Mouse (Mus musculus) CH12.LX (cell line): ENCODE results near the gene Ccdc6. TPM values are rescaled to one million over a fixed set of nuclear protein-coding genes. Genes with fewer than 3 reads are reported as not detected.
A peak's percentile ranks its signal among the peaks of the same experiment; 100 is the strongest.

Experiments
- DNase-seq: peaks from one replicate; pipeline ENCODE4 v3.0.0-alpha.2; 2013; ENCODE audit errors: extremely low read depth
- H3K27ac ChIP-seq: 2 replicates; pipeline ENCODE4 v1.5.1; 2012; ENCODE audit warnings: low read depth, mild to moderate bottlenecking, control low read depth, moderate library complexity; ENCODE audit not compliant: insufficient read depth
- H3K27me3 ChIP-seq: replicated peaks from 2 replicates; pipeline ENCODE3; 2012; ENCODE audit warnings: inconsistent platforms
- H3K36me3 ChIP-seq, 2 experiments: replicated peaks in 1 of 2; 2 replicates each; pipeline versions ENCODE3 to v1.6.1; 2012; ENCODE audit warnings: inconsistent platforms in 1 of 2, low read length in 1 of 2, mild to moderate bottlenecking in 1 of 2, mixed read lengths in 1 of 2, moderate library complexity in 1 of 2; ENCODE audit not compliant: control insufficient read depth in 1 of 2, insufficient read depth in 1 of 2
- H3K4me1 ChIP-seq, 2 experiments: 2 replicates each; pipeline ENCODE4 v1.6.1; 2012; ENCODE audit warnings: inconsistent platforms in 1 of 2, moderate library complexity in 1 of 2; ENCODE audit not compliant: insufficient read depth in 2 of 2, control insufficient read depth in 1 of 2
- H3K4me2 ChIP-seq: 2 replicates; pipeline ENCODE4 v1.6.1; 2012; ENCODE audit warnings: low read depth, mild to moderate bottlenecking, control low read depth; ENCODE audit not compliant: poor library complexity, insufficient read depth, severe bottlenecking
- H3K4me3 ChIP-seq, 3 experiments: fragments of 150-350 bp in 1 of 3; sonication (generic) in 1 of 3; replicated peaks in 1 of 3; 2 replicates each; pipeline versions ENCODE3 to v1.5.1; 2011 to 2012; ENCODE audit warnings: low read depth in 2 of 3, low read length in 2 of 3, mild to moderate bottlenecking in 2 of 3, moderate library complexity in 2 of 3, control low read depth in 1 of 3, improper control_type of control experiment in 1 of 3, inconsistent platforms in 1 of 3, mixed read lengths in 1 of 3; ENCODE audit not compliant: poor library complexity in 1 of 3
- H3K79me2 ChIP-seq: replicated peaks from 2 replicates; pipeline ENCODE4 v1.6.1; 2012; ENCODE audit warnings: mild to moderate bottlenecking, moderate library complexity; ENCODE audit not compliant: control insufficient read depth, poor library complexity, insufficient read depth, severe bottlenecking; ENCODE audit errors: extremely low read depth
- H3K9ac ChIP-seq: 2 replicates; pipeline ENCODE4 v1.6.1; 2012; ENCODE audit warnings: low read depth, mild to moderate bottlenecking, control low read depth, moderate library complexity; ENCODE audit not compliant: insufficient read depth
- H3K9me3 ChIP-seq: replicated peaks from 2 replicates; pipeline ENCODE3; 2012; ENCODE audit warnings: low read length, inconsistent platforms, mixed read lengths
- CHD2 ChIP-seq: IDR thresholded peaks from 2 replicates; pipeline ENCODE4 v1.6.1; 2011; ENCODE audit warnings: low read length, improper control_type of control experiment
- CTCF ChIP-seq, 2 experiments: IDR thresholded peaks in 1 of 2; conservative IDR thresholded peaks in 1 of 2; 2 replicates each; pipeline ENCODE4 v1.5.1; 2011 to 2012; ENCODE audit warnings: low read depth in 2 of 2, low read length in 2 of 2, improper control_type of control experiment in 1 of 2, inconsistent platforms in 1 of 2, mild to moderate bottlenecking in 1 of 2, moderate library complexity in 1 of 2
- EP300 ChIP-seq: IDR thresholded peaks from 2 replicates; pipeline ENCODE4 v1.6.1; 2011; ENCODE audit warnings: low read length, improper control_type of control experiment
- ETS1 ChIP-seq: conservative IDR thresholded peaks from 2 replicates; pipeline ENCODE4 v1.6.1; 2012; ENCODE audit warnings: low read depth, mild to moderate bottlenecking, inconsistent platforms, low read length, improper control_type of control experiment, moderate library complexity
- GABPA ChIP-seq: IDR thresholded peaks from 2 replicates; pipeline ENCODE4 v1.6.1; 2012; ENCODE audit warnings: low read depth, low read length, improper control_type of control experiment, inconsistent platforms; ENCODE audit not compliant: insufficient replicate concordance
- JUN ChIP-seq: IDR thresholded peaks from 2 replicates; pipeline ENCODE4 v1.6.1; 2011; ENCODE audit warnings: low read depth, mild to moderate bottlenecking, low read length, improper control_type of control experiment, moderate library complexity; ENCODE audit not compliant: insufficient read depth
- KAT2A ChIP-seq: IDR thresholded peaks from 2 replicates; pipeline ENCODE4 v1.6.1; 2012; ENCODE audit warnings: low read length, improper control_type of control experiment, inconsistent platforms; ENCODE audit not compliant: insufficient replicate concordance
- MAZ ChIP-seq: IDR thresholded peaks from 2 replicates; pipeline ENCODE4 v1.6.1; 2012; ENCODE audit warnings: low read depth, mild to moderate bottlenecking, inconsistent platforms, low read length, improper control_type of control experiment, moderate library complexity
- MXI1 ChIP-seq: IDR thresholded peaks from 2 replicates; pipeline ENCODE4 v1.6.1; 2011; ENCODE audit warnings: mild to moderate bottlenecking, low read depth, low read length, improper control_type of control experiment
- MYC ChIP-seq: IDR thresholded peaks from 2 replicates; pipeline ENCODE4 v1.6.1; 2011; ENCODE audit warnings: low read depth, mild to moderate bottlenecking, improper control_type of control experiment, low read length
- NRF1 ChIP-seq: IDR thresholded peaks from 2 replicates; pipeline ENCODE4 v1.6.1; 2014; ENCODE audit warnings: low read depth, mild to moderate bottlenecking, inconsistent platforms, low read length, improper control_type of control experiment, moderate library complexity
- POLR2A ChIP-seq: IDR thresholded peaks from 2 replicates; pipeline ENCODE4 v1.6.1; 2011; ENCODE audit warnings: low read depth, mild to moderate bottlenecking, improper control_type of control experiment, low read length
- RAD21 ChIP-seq: IDR thresholded peaks from 2 replicates; pipeline ENCODE4 v1.6.1; 2011; ENCODE audit warnings: low read depth, mild to moderate bottlenecking, low read length, improper control_type of control experiment, moderate library complexity
- RCOR1 ChIP-seq: conservative IDR thresholded peaks from 2 replicates; pipeline ENCODE4 v1.6.1; 2012; ENCODE audit warnings: low read depth, mild to moderate bottlenecking, inconsistent platforms, low read length, improper control_type of control experiment
- SMC3 ChIP-seq: IDR thresholded peaks from 2 replicates; pipeline ENCODE4 v1.6.1; 2011; ENCODE audit warnings: low read depth, low read length, improper control_type of control experiment
- TBP ChIP-seq: conservative IDR thresholded peaks from 2 replicates; pipeline ENCODE4 v1.6.1; 2011; ENCODE audit warnings: low read depth, low read length, improper control_type of control experiment
- TCF12 ChIP-seq: IDR thresholded peaks from 2 replicates; pipeline ENCODE4 v1.6.1; 2014; ENCODE audit warnings: low read depth, mild to moderate bottlenecking, inconsistent platforms, low read length, improper control_type of control experiment
- UBTF ChIP-seq: IDR thresholded peaks from 2 replicates; pipeline ENCODE4 v1.6.1; 2012; ENCODE audit warnings: low read depth, mild to moderate bottlenecking, inconsistent platforms, low read length, improper control_type of control experiment, moderate library complexity
- USF1 ChIP-seq: IDR thresholded peaks from 2 replicates; pipeline ENCODE4 v1.6.1; 2014; ENCODE audit warnings: low read depth, mild to moderate bottlenecking, inconsistent platforms, low read length, improper control_type of control experiment
- USF2 ChIP-seq: conservative IDR thresholded peaks from 2 replicates; pipeline ENCODE4 v1.6.1; 2011; ENCODE audit warnings: low read depth, low read length, improper control_type of control experiment
- ZC3H11A ChIP-seq: IDR thresholded peaks from 2 replicates; pipeline ENCODE4 v1.6.1; 2012; ENCODE audit warnings: low read depth, mild to moderate bottlenecking, inconsistent platforms, low read length, improper control_type of control experiment
- ZKSCAN1 ChIP-seq: IDR thresholded peaks from 2 replicates; pipeline ENCODE4 v1.6.1; 2012; ENCODE audit warnings: low read depth, inconsistent platforms, low read length, improper control_type of control experiment, borderline replicate concordance
- ZMIZ1 ChIP-seq: IDR thresholded peaks from 2 replicates; pipeline ENCODE4 v1.6.1; 2012; ENCODE audit warnings: low read depth, mild to moderate bottlenecking, inconsistent platforms, low read length, improper control_type of control experiment
- dilution Hi-C: fragments of 300-500 bp; cut with MboI; formaldehyde crosslinking; loops from 2 replicates; pipeline ENCODE4 v1.14.3; 2020; ENCODE audit warnings: low sequenced_read_pairs; ENCODE audit not compliant: extremely low pct_unique_long_range_greater_than_20kb, extremely low pct_ligation_motif_present
- in situ Hi-C: fragments of 300-500 bp; cut with MboI; formaldehyde crosslinking; loops from 3 replicates; pipeline ENCODE4 v1.14.3; 2019; ENCODE audit warnings: low sequenced_read_pairs, low pct_ligation_motif_present, low pct_unique_long_range_greater_than_20kb, mixed read lengths
- polyA plus RNA-seq: library from polyadenylated mRNA; unstranded; fragments of >175 nt; gene quantifications from 2 replicates; pipeline ENCODE4 v1.2.1, GENCODE M21; 2012; ENCODE audit warnings: low read depth; ENCODE audit not compliant: insufficient read length
- total RNA-seq, 2 experiments: library from RNA; depleted of rRNA; stranded (reverse); fragments of 300-350 nt in 1 of 2; fragments of >200 nt in 1 of 2; gene quantifications; 2 replicates each; pipeline ENCODE4 v1.2.3; 2012 to 2014

Ccdc6 gene
- total and polyA plus RNA-seq, 3 experiments = 19.7 to 36.7 (median 33.5) TPM

DNA sequence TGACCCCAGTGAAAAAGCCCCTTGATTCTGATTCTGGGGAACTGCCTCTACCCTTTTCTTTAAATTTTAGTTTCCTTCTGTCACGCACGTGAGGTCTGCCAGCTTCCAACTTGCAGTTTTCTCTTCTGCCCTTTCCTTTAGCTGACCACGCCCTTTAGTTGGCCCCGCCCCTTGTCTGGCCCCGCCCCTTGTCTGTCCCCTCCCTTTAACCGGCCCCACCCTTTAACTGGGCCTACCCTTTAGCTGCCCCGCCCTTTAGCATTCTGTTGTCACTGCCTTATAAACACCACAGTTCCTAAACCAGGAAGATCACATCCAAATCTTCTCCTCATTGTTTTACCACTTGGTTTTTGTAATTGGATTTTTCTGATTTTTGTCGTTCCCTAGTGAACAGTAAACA is 41.2 kb downstream of the Ccdc6 start:
- no peak overlapping the region for H3K4me3 ChIP-seq
- in situ Hi-C loops = no loop called here
- H3K4me2 ChIP-seq = no peak overlapping the region
- no peaks in the 10 kb centered on the region for H3K27me3 ChIP-seq
- TF ChIP-seq RAD21 = no peak
- TF ChIP-seq GABPA = no peak
- TF ChIP-seq EP300 = no peak
- TF ChIP-seq ZKSCAN1 = no peak
- TF ChIP-seq ETS1 = no peak
- no peak for TF ChIP-seq CHD2
- no peak for TF ChIP-seq SMC3
- no peak for TF ChIP-seq ZC3H11A
- TF ChIP-seq TBP = no peak
- no peak for TF ChIP-seq RCOR1
- no peak for TF ChIP-seq USF1
- H3K79me2 ChIP-seq = peaks cover 24% of the 10 kb centered on the region
- H3K9me3 ChIP-seq = no peaks in the 10 kb centered on the region
- H3K4me1 ChIP-seq = peaks cover 0 to 28% of the 10 kb centered on the region in 2 experiments; a peak in 2 of 4 replicates
- dilution Hi-C loops = no loop called here
- DNase-seq = peak; percentile 35
- H3K27ac ChIP-seq = no peak overlapping the region
- H3K36me3 ChIP-seq = peaks cover 12 to 50% of the 10 kb centered on the region in 2 experiments
- H3K9ac ChIP-seq = no peak overlapping the region

DNA sequence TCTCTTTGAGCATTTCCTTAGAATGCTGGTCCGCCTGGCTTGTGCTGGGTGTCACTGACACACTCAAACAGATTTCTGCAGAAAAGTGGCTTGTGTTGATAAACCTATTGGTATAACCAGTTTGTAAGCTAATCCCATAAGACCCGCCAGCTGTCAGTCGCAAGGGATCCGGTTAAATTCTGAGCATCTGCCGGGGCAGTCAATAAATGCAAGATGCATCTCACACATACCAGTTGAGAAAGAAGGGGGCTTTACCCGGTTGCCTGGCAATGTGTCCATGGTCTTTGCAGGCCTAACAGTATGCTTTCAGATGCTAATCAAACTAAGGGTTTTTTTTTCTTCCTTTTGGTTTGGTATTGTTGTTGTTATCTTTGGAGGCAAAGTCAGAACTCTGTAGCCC is 42.4 kb downstream of the Ccdc6 start:
- no peak overlapping the region for H3K4me2 ChIP-seq
- peaks cover 24% of the 10 kb centered on the region for H3K79me2 ChIP-seq
- H3K4me3 ChIP-seq = no peak overlapping the region
- no peak for DNase-seq
- peaks cover 0 to 22% of the 10 kb centered on the region in 2 experiments; a peak in 2 of 4 replicates for H3K4me1 ChIP-seq
- H3K36me3 ChIP-seq = peaks cover 13 to 50% of the 10 kb centered on the region in 2 experiments
- no peak overlapping the region for H3K27ac ChIP-seq
- dilution Hi-C loops (no loop called here), in situ Hi-C loops (no loop called here)
- no peak overlapping the region for H3K9ac ChIP-seq
- no peaks in the 10 kb centered on the region for H3K9me3 ChIP-seq
- H3K27me3 ChIP-seq = no peaks in the 10 kb centered on the region
- TF ChIP-seq POLR2A (no peak), UBTF (no peak), KAT2A (no peak), TBP (no peak), JUN (no peak), MYC (no peak), CHD2 (no peak), TCF12 (no peak), NRF1 (no peak), ZMIZ1 (no peak), EP300 (no peak), MXI1 (no peak), CTCF (conservative IDR thresholded peaks at IDR 0.05 in 1 of 2, IDR thresholded peaks at IDR 0.05 in 1 of 2; ENCODE audit: low read depth in 2 of 2, low read length in 2 of 2) (no peak), MAZ (no peak), RAD21 (no peak), USF2 (no peak)
